Mouse (Mus musculus) CD4-positive, CD25-positive, alpha-beta regulatory T cell, adult 4 months (primary cell): ENCODE data around the gene Runx2. TPM values are rescaled to one million over a fixed set of nuclear protein-coding genes. Genes with fewer than 3 reads are reported as not detected.

Source experiments
- ATAC-seq: one replicate; pipeline ENCODE4 v1.8.0; 2017
- polyA plus RNA-seq, 2 experiments: library from polyadenylated mRNA; unstranded; fragments of 100-300 nt; shearing (Covaris generic); gene quantifications; one replicate each; pipeline ENCODE4 v1.2.1; 2017

The Runx2 gene
- polyA plus RNA-seq, 2 experiments from 2014 or later, result 4.2 to 6.0 TPM

- no peak for ATAC-seq
Observed at GRCm38 (mm10) chr17:44618691-44619090, 195.9 kb downstream of the Runx2 start.

- no peak for ATAC-seq
Observed at GRCm38 (mm10) chr17:44618175-44618574, 196.4 kb downstream of the Runx2 start.

GRCm38 (mm10) chr17:44617741-44618140 lies 196.9 kb downstream of the Runx2 start:
- ATAC-seq, result no peak

- peak; percentile 28 for ATAC-seq
Observed at GRCm38 (mm10) chr17:44613716-44614715, 200.6 kb downstream of the Runx2 start.

- ATAC-seq, result no peak
Observed at GRCm38 (mm10) chr17:44612641-44613040, 202.0 kb downstream of the Runx2 start.

GRCm38 (mm10) chr17:44612002-44612401 lies 202.6 kb downstream of the Runx2 start:
- ATAC-seq, result no peak

- ATAC-seq, result no peak
Observed at GRCm38 (mm10) chr17:44611543-44611942, 203.1 kb downstream of the Runx2 start.

- no peak for ATAC-seq
Observed at GRCm38 (mm10) chr17:44610828-44611227, 203.8 kb downstream of the Runx2 start.

- no peak for ATAC-seq
Observed at GRCm38 (mm10) chr17:44609897-44610641, 204.5 kb downstream of the Runx2 start.

- ATAC-seq, result no peak
Observed at GRCm38 (mm10) chr17:44609356-44609755, 205.2 kb downstream of the Runx2 start.

GRCm38 (mm10) chr17:44608907-44609306 lies 205.7 kb downstream of the Runx2 start:
- peak; percentile 53 for ATAC-seq

- no peak for ATAC-seq
Observed at GRCm38 (mm10) chr17:44607383-44607782, 207.2 kb downstream of the Runx2 start.

- ATAC-seq, result no peak
Observed at GRCm38 (mm10) chr17:44606245-44606644, 208.4 kb downstream of the Runx2 start.

GRCm38 (mm10) chr17:44605749-44606148 lies 208.8 kb downstream of the Runx2 start:
- ATAC-seq, result no peak

- no peak for ATAC-seq
Observed at GRCm38 (mm10) chr17:44603170-44603569, 211.4 kb downstream of the Runx2 start.

- no peak for ATAC-seq
Observed at GRCm38 (mm10) chr17:44601317-44602021, 213.1 kb downstream of the Runx2 start.

- no peak for ATAC-seq
Observed at GRCm38 (mm10) chr17:44599856-44600255, 214.7 kb downstream of the Runx2 start.

- ATAC-seq, result peak; percentile 71
Observed at GRCm38 (mm10) chr17:44599132-44599531, 215.5 kb downstream of the Runx2 start.

GRCm38 (mm10) chr17:44597918-44598504 lies 216.6 kb downstream of the Runx2 start:
- ATAC-seq, result no peak

GRCm38 (mm10) chr17:44592737-44593090 lies 221.9 kb downstream of the Runx2 start:
- ATAC-seq, result no peak

- no peak for ATAC-seq
Observed at GRCm38 (mm10) chr17:44592067-44592736, 222.4 kb downstream of the Runx2 start.

- no peak for ATAC-seq
Observed at GRCm38 (mm10) chr17:44588470-44588869, 226.1 kb downstream of the Runx2 start.
